Mouse (Mus musculus): ENCODE results near the gene Arl6ip5. TPM values are rescaled to one million over a fixed set of nuclear protein-coding genes. Genes with fewer than 3 reads are reported as not detected.

Arl6ip5 gene
- total RNA-seq (2021), result 100 to 1,000 TPM; 195 to 205 TPM
- long read RNA-seq, experiment 1, transcript Arl6ip5-201 (3 exons, 1,442 nt), result major isoform, 116 of 123 reads
- long read RNA-seq, experiment 1, partial matches to known transcripts, result 5 of 123 reads
- long read RNA-seq, experiment 1, other reads (novel, unspliced or antisense), result 2 of 123 reads
- long read RNA-seq, experiment 2, transcript Arl6ip5-201 (3 exons, 1,442 nt), result major isoform, 70 of 78 reads
- long read RNA-seq, experiment 2, partial matches to known transcripts, result 5 of 78 reads
- long read RNA-seq, experiment 2, other reads (novel, unspliced or antisense), result 3 of 78 reads

- DNase-seq (ENCODE audit: extremely low spot score in 1 of 2, low spot score in 2 of 2), result peak; percentile 88
- Histone ChIP-seq H3K27ac (peak within 1 kb of the TSS; percentile 94), H3K4me3 (peak within 1 kb of the TSS; percentile 83)
- intact Hi-C loops (cut with DNase I), result no loop called here
- no peak for TF ChIP-seq CTCF (IDR thresholded peaks at IDR 0.05)
Observed at GRCm38 (mm10) chr6:97210191-97210961, at the start of gene Arl6ip5. TSS of gene Arl6ip5 (plus strand) at chr6:97210689.

GRCm38 (mm10) chr6:97175716-97176115, 34.8 kb upstream of the Arl6ip5 start:
- Histone ChIP-seq H3K27ac (no peak overlapping the region), H3K4me3 (no peak overlapping the region)
- TF ChIP-seq CTCF (IDR thresholded peaks at IDR 0.05), result no peak
- intact Hi-C loops (cut with DNase I), result loop anchor here (10.0 kb wide), 1 partner anchor 349 kb away; no protein-coding TSS in a partner anchor
- DNase-seq (ENCODE audit: extremely low spot score in 1 of 2, low spot score in 2 of 2), result no peak

- TF ChIP-seq CTCF (IDR thresholded peaks at IDR 0.05), result no peak
- intact Hi-C loops (cut with DNase I), result loop anchor here (2.0 to 10.0 kb wide), 2 partner anchors 24 to 346 kb away; no protein-coding TSS in a partner anchor
- H3K4me3 ChIP-seq, result peak within 1 kb of the TSS; percentile 93
- H3K27ac ChIP-seq, result peak within 1 kb of the TSS; percentile 97
- DNase-seq (ENCODE audit: extremely low spot score in 1 of 2, low spot score in 2 of 2), result peak; percentile 96
Observed at GRCm38 (mm10) chr6:97178491-97179366, 31.8 kb upstream of the Arl6ip5 start, which contains the start of gene Tmf1. TSS of gene Tmf1 (minus strand) at chr6:97179122.

- H3K4me3 ChIP-seq, result peak overlapping the region; percentile 93
- H3K27ac ChIP-seq, result peak overlapping the region; percentile 97
- intact Hi-C loops (cut with DNase I), result loop anchor here (2.0 to 10.0 kb wide), 2 partner anchors 23 to 345 kb away; no protein-coding TSS in a partner anchor
- peak in 1 of 2 experiments; percentile 19 for DNase-seq (ENCODE audit: extremely low spot score in 1 of 2, low spot score in 2 of 2)
- TF ChIP-seq CTCF (IDR thresholded peaks at IDR 0.05), result no peak
Observed at GRCm38 (mm10) chr6:97179367-97179828, 31.1 kb upstream of the Arl6ip5 start.

GRCm38 (mm10) chr6:97200437-97200836, 10.1 kb upstream of the Arl6ip5 start:
- peak; percentile 21 for TF ChIP-seq CTCF (IDR thresholded peaks at IDR 0.05)
- Histone ChIP-seq H3K27ac (no peak overlapping the region), H3K4me3 (no peak overlapping the region)
- intact Hi-C loops (cut with DNase I), result no loop called here
- no peak for DNase-seq (ENCODE audit: extremely low spot score in 1 of 2, low spot score in 2 of 2)

- Histone ChIP-seq H3K4me3 (no peak overlapping the region), H3K27ac (no peak overlapping the region)
- no peak for TF ChIP-seq CTCF (IDR thresholded peaks at IDR 0.05)
- no peak for DNase-seq (ENCODE audit: extremely low spot score in 1 of 2, low spot score in 2 of 2)
- intact Hi-C loops (cut with DNase I), result loop anchor here (2.0 kb wide), 1 partner anchor 24 kb away; the partner anchor contains the start of gene Tmf1
Observed at GRCm38 (mm10) chr6:97202477-97202876, 8.0 kb upstream of the Arl6ip5 start.

- no peak for TF ChIP-seq CTCF (IDR thresholded peaks at IDR 0.05)
- intact Hi-C loops (cut with DNase I), result no loop called here
- DNase-seq (ENCODE audit: extremely low spot score in 1 of 2, low spot score in 2 of 2), result no peak
- no peak overlapping the region for H3K27ac ChIP-seq
- peak overlapping the region; percentile 91 for H3K4me3 ChIP-seq
Observed at GRCm38 (mm10) chr6:97204252-97204869, 6.1 kb upstream of the Arl6ip5 start.

GRCm38 (mm10) chr6:97204952-97205351, 5.5 kb upstream of the Arl6ip5 start:
- intact Hi-C loops (cut with DNase I), result no loop called here
- peak overlapping the region; percentile 91 for H3K4me3 ChIP-seq
- peak in 1 of 2 experiments; percentile 40 for DNase-seq (ENCODE audit: extremely low spot score in 1 of 2, low spot score in 2 of 2)
- H3K27ac ChIP-seq, result peak overlapping the region; percentile 78
- TF ChIP-seq CTCF (IDR thresholded peaks at IDR 0.05), result no peak

GRCm38 (mm10) chr6:97205439-97205885, 5.0 kb upstream of the Arl6ip5 start, which contains the start of gene Uba3:
TSS of gene Uba3 (minus strand) at chr6:97205647.
- intact Hi-C loops (cut with DNase I), result no loop called here
- DNase-seq (ENCODE audit: extremely low spot score in 1 of 2, low spot score in 2 of 2), result peak; percentile 98 to 99
- peak within 1 kb of the TSS; percentile 78 for H3K27ac ChIP-seq
- TF ChIP-seq CTCF (IDR thresholded peaks at IDR 0.05), result no peak
- H3K4me3 ChIP-seq, result peak within 1 kb of the TSS; percentile 91

- no peak for TF ChIP-seq CTCF (IDR thresholded peaks at IDR 0.05)
- no peak overlapping the region for H3K4me3 ChIP-seq
- intact Hi-C loops (cut with DNase I), result no loop called here
- no peak for DNase-seq (ENCODE audit: extremely low spot score in 1 of 2, low spot score in 2 of 2)
- H3K27ac ChIP-seq, result no peak overlapping the region
Observed at GRCm38 (mm10) chr6:97207085-97207484, 3.4 kb upstream of the Arl6ip5 start.
